ENCODE assay signal across 8 mouse cellular contexts in genomic region chr17:56819694-56820111, GRCm38 (mm10). TPM values are rescaled to one million over a fixed set of nuclear protein-coding genes. Genes with fewer than 3 reads are reported as not detected.
DNase-seq lines count a peak whose midpoint lies in the region; ATAC-seq and TF ChIP-seq lines count a peak whose summit lies in the region.

No protein-coding gene starts in this region.

- no peak overlapping the region for H3K9ac ChIP-seq in embryonic facial prominence, embryonic 12.5 days
- H3K9ac ChIP-seq in forebrain, postnatal 0 days = no peak overlapping the region
- no peak overlapping the region for H3K9ac ChIP-seq in lung, embryonic 16.5 days (ENCODE audit: low read length)
- no peak overlapping the region for H3K9ac ChIP-seq in stomach, embryonic 14.5 days (replicated peaks; ENCODE audit: low read depth, low read length)

- ATAC-seq in embryonic facial prominence, embryonic 12.5 days (ENCODE audit: insufficient number of reproducible peaks, insufficient read depth, low FRiP score, low TSS enrichment) = peak; percentile 30; the same call in 1 of the 2 replicates
- ATAC-seq in forebrain, postnatal 0 days = peak; percentile 44
- peak; percentile 90 for ATAC-seq in lung, embryonic 16.5 days (ENCODE audit: low read depth)
- peak; percentile 33 for ATAC-seq in stomach, embryonic 14.5 days (ENCODE audit: insufficient number of reproducible peaks, insufficient read depth, low FRiP score, low read depth)

- no peaks in the 10 kb centered on the region for H3K9me3 ChIP-seq in embryonic facial prominence, embryonic 12.5 days
- H3K9me3 ChIP-seq in embryonic facial prominence, embryonic 10.5 days = no peaks in the 10 kb centered on the region
- no peaks in the 10 kb centered on the region for H3K9me3 ChIP-seq in forebrain, postnatal 0 days (ENCODE audit: low read length)
- H3K9me3 ChIP-seq in lung, embryonic 16.5 days (ENCODE audit: control insufficient read depth, low read length) = no peaks in the 10 kb centered on the region
- H3K9me3 ChIP-seq in stomach, embryonic 14.5 days (ENCODE audit: control insufficient read depth, low read depth, low read length) = no peaks in the 10 kb centered on the region

- 0 out of 2 replicates have a peak, but pooled peaks cover under 1% of the 10 kb centered on the region for H3K4me1 ChIP-seq in embryonic facial prominence, embryonic 12.5 days
- peaks cover 17% of the 10 kb centered on the region for H3K4me1 ChIP-seq in embryonic facial prominence, embryonic 10.5 days
- H3K4me1 ChIP-seq in forebrain, postnatal 0 days (ENCODE audit: insufficient read depth) = peaks cover 6% of the 10 kb centered on the region
- H3K4me1 ChIP-seq in lung, embryonic 16.5 days (replicated peaks; ENCODE audit: control insufficient read depth, insufficient read depth, low read length) = no peaks in the 10 kb centered on the region
- no peaks in the 10 kb centered on the region for H3K4me1 ChIP-seq in stomach, embryonic 14.5 days (ENCODE audit: control insufficient read depth, insufficient read depth, low read length)
- no peaks in the 10 kb centered on the region for H3K4me1 ChIP-seq in kidney, adult 2 months (ENCODE audit: control insufficient read depth, insufficient read depth, low read length)

- H3K4me2 ChIP-seq in embryonic facial prominence, embryonic 12.5 days (replicated peaks) = no peak overlapping the region
- H3K4me2 ChIP-seq in forebrain, postnatal 0 days (ENCODE audit: low read depth) = no peak overlapping the region
- H3K4me2 ChIP-seq in lung, embryonic 16.5 days (ENCODE audit: low read depth, low read length) = no peak overlapping the region
- H3K4me2 ChIP-seq in stomach, embryonic 14.5 days (replicated peaks; ENCODE audit: low read depth, low read length) = no peak overlapping the region; the same call in 1 of the 2 replicates

- no peaks in the 10 kb centered on the region for H3K27me3 ChIP-seq in embryonic facial prominence, embryonic 12.5 days
- H3K27me3 ChIP-seq in embryonic facial prominence, embryonic 10.5 days (replicated peaks; ENCODE audit: low read depth, poor library complexity, severe bottlenecking) = peaks cover 8% of the 10 kb centered on the region
- no peaks in the 10 kb centered on the region for H3K27me3 ChIP-seq in forebrain, postnatal 0 days (ENCODE audit: insufficient read depth, low read length)
- H3K27me3 ChIP-seq in lung, embryonic 16.5 days (ENCODE audit: control insufficient read depth, insufficient read depth, low read depth, low read length) = no peaks in the 10 kb centered on the region
- H3K27me3 ChIP-seq in stomach, embryonic 14.5 days (ENCODE audit: control insufficient read depth, insufficient read depth, low read length) = no peaks in the 10 kb centered on the region
- H3K27me3 ChIP-seq in kidney, adult 2 months (replicated peaks; ENCODE audit: control insufficient read depth, insufficient read depth, low read length) = no peaks in the 10 kb centered on the region

- TF ChIP-seq POLR2A in kidney, adult 2 months (IDR thresholded peaks at IDR 0.05; ENCODE audit: low read depth, low read length) = no peak

- 80% methylated on average over 8 of the region's 8 CpGs for WGBS in embryonic facial prominence, embryonic 12.5 days
- WGBS in embryonic facial prominence, embryonic 10.5 days = 81% methylated on average over 8 of the region's 8 CpGs
- 62% methylated on average over 8 of the region's 8 CpGs for WGBS in forebrain, postnatal 0 days
- 47% methylated on average over 8 of the region's 8 CpGs for WGBS in lung, embryonic 16.5 days
- 59% methylated on average over 8 of the region's 8 CpGs for WGBS in stomach, embryonic 14.5 days
- 60% methylated on average over 8 of the region's 8 CpGs for whole genome bisulfite sequencing in kidney, adult 2 months

- H3K27ac ChIP-seq in embryonic facial prominence, embryonic 12.5 days = no peak overlapping the region
- H3K27ac ChIP-seq in embryonic facial prominence, embryonic 10.5 days (replicated peaks) = no peak overlapping the region
- H3K27ac ChIP-seq in forebrain, postnatal 0 days (ENCODE audit: low read depth, low read length) = no peak overlapping the region
- peak overlapping the region; percentile 32; the same call in 1 of the 2 replicates for H3K27ac ChIP-seq in lung, embryonic 16.5 days (ENCODE audit: low read length)
- H3K27ac ChIP-seq in stomach, embryonic 14.5 days (ENCODE audit: low read length) = peak overlapping the region; percentile 77; the same call in 1 of the 2 replicates
- no peak overlapping the region for H3K27ac ChIP-seq in kidney, adult 2 months (ENCODE audit: insufficient read depth, low read depth, low read length)

- no peak for TF ChIP-seq CTCF in forebrain, postnatal 0 days (IDR thresholded peaks at IDR 0.05; ENCODE audit: low read depth)
- no peak for TF ChIP-seq CTCF in kidney, adult 2 months (conservative IDR thresholded peaks at IDR 0.05; ENCODE audit: insufficient read depth, insufficient read length, low read depth, low read length)

- no peak overlapping the region for H3K4me3 ChIP-seq in embryonic facial prominence, embryonic 12.5 days
- H3K4me3 ChIP-seq in embryonic facial prominence, embryonic 10.5 days = no peak overlapping the region
- H3K4me3 ChIP-seq in forebrain, postnatal 0 days (ENCODE audit: low read depth, low read length) = no peak overlapping the region
- H3K4me3 ChIP-seq in lung, embryonic 16.5 days (ENCODE audit: low read length) = no peak overlapping the region
- no peak overlapping the region for H3K4me3 ChIP-seq in stomach, embryonic 14.5 days (ENCODE audit: low read depth, low read length)
- H3K4me3 ChIP-seq in kidney, adult 2 months (ENCODE audit: insufficient read depth, low read depth, low read length) = no peak overlapping the region

- DNase-seq in embryonic facial prominence, embryonic 10.5 days (ENCODE audit: low spot score) = no peak
- peak; percentile 74 for DNase-seq in 3134 (ENCODE audit: extremely low read depth, insufficient read length, low spot score)
- DNase-seq in forebrain, postnatal 0 days = no peak
- no peak for DNase-seq in kidney, adult 2 months
- DNase-seq in cerebellum, adult 18-20 months = no peak

- no peaks in the 10 kb centered on the region for H3K36me3 ChIP-seq in embryonic facial prominence, embryonic 12.5 days
- H3K36me3 ChIP-seq in embryonic facial prominence, embryonic 10.5 days (replicated peaks) = no peaks in the 10 kb centered on the region
- no peaks in the 10 kb centered on the region for H3K36me3 ChIP-seq in forebrain, postnatal 0 days (ENCODE audit: insufficient read depth)
- no peaks in the 10 kb centered on the region for H3K36me3 ChIP-seq in lung, embryonic 16.5 days (ENCODE audit: control insufficient read depth, insufficient read depth, low read length)
- no peaks in the 10 kb centered on the region for H3K36me3 ChIP-seq in stomach, embryonic 14.5 days (ENCODE audit: control insufficient read depth, insufficient read depth, low read length)
- H3K36me3 ChIP-seq in kidney, adult 2 months (ENCODE audit: control insufficient read depth, insufficient read depth, low read length) = no peaks in the 10 kb centered on the region

RNA-seq across cellular contexts. Expression of gene Rfx2, which starts 11.1 kb away (rescaled TPM):
- polyA plus RNA-seq in embryonic facial prominence, embryonic 12.5 days (2016; fragmentation: Nextera tagmentation; extraction: Ambion mirVana) = 5.5 and 5.7 TPM in 2 replicates
- 4.0 and 5.3 TPM in 2 replicates for polyA plus RNA-seq in embryonic facial prominence, embryonic 10.5 days (2016; fragmentation: Nextera tagmentation; extraction: Ambion mirVana)
- 2.4 and 3.6 TPM in 2 replicates for total RNA-seq in forebrain, postnatal 0 days (2014; rRNA removed)
- polyA plus RNA-seq in forebrain, postnatal 0 days (2015; fragmentation: Nextera tagmentation; extraction: Ambion mirVana) = 2.2 and 3.4 TPM in 2 replicates
- polyA plus RNA-seq in lung, embryonic 16.5 days (2015; fragmentation: Nextera tagmentation; extraction: Ambion mirVana) = 6.7 and 6.9 TPM in 2 replicates
- polyA plus RNA-seq in stomach, embryonic 14.5 days (2014; fragmentation: Nextera tagmentation; extraction: Ambion mirVana) = 6.7 TPM in 2 replicates
- 4.8 and 6.2 TPM in 2 replicates for polyA plus RNA-seq in kidney, adult 2 months (2012; rRNA removed)

RNA-seq across cellular contexts. Expression of gene Prr22, which starts 49.7 kb away (rescaled TPM):
- polyA plus RNA-seq in embryonic facial prominence, embryonic 12.5 days (2016; fragmentation: Nextera tagmentation; extraction: Ambion mirVana) = 1.4 TPM in 2 replicates
- 1.7 and 1.8 TPM in 2 replicates for polyA plus RNA-seq in embryonic facial prominence, embryonic 10.5 days (2016; fragmentation: Nextera tagmentation; extraction: Ambion mirVana)
- total RNA-seq in forebrain, postnatal 0 days (2014; rRNA removed) = 0.69 and 0.71 TPM in 2 replicates
- 0.14 and 0.25 TPM in 2 replicates for polyA plus RNA-seq in forebrain, postnatal 0 days (2015; fragmentation: Nextera tagmentation; extraction: Ambion mirVana)
- 0.84 and 1.5 TPM in 2 replicates for polyA plus RNA-seq in lung, embryonic 16.5 days (2015; fragmentation: Nextera tagmentation; extraction: Ambion mirVana)
- 1.1 and 1.6 TPM in 2 replicates for polyA plus RNA-seq in stomach, embryonic 14.5 days (2014; fragmentation: Nextera tagmentation; extraction: Ambion mirVana)
- 1.9 and 2.3 TPM in 2 replicates for polyA plus RNA-seq in kidney, adult 2 months (2012; rRNA removed)

RNA-seq across cellular contexts. Expression of gene Acsbg2, which starts 54.5 kb away (rescaled TPM):
- not detected in 2 replicates for polyA plus RNA-seq in embryonic facial prominence, embryonic 12.5 days (2016; fragmentation: Nextera tagmentation; extraction: Ambion mirVana)
- not detected in 2 replicates for polyA plus RNA-seq in embryonic facial prominence, embryonic 10.5 days (2016; fragmentation: Nextera tagmentation; extraction: Ambion mirVana)
- not detected in 2 replicates for total RNA-seq in forebrain, postnatal 0 days (2014; rRNA removed)
- not detected in 2 replicates for polyA plus RNA-seq in forebrain, postnatal 0 days (2015; fragmentation: Nextera tagmentation; extraction: Ambion mirVana)
- polyA plus RNA-seq in lung, embryonic 16.5 days (2015; fragmentation: Nextera tagmentation; extraction: Ambion mirVana) = not detected in 2 replicates
- polyA plus RNA-seq in stomach, embryonic 14.5 days (2014; fragmentation: Nextera tagmentation; extraction: Ambion mirVana) = not detected in 2 replicates
- 0.05 TPM in 2 replicates for polyA plus RNA-seq in kidney, adult 2 months (2012; rRNA removed)

RNA-seq across cellular contexts. Expression of gene Dus3l, which starts 55.1 kb away (rescaled TPM):
- 44.1 and 47.2 TPM in 2 replicates for polyA plus RNA-seq in embryonic facial prominence, embryonic 12.5 days (2016; fragmentation: Nextera tagmentation; extraction: Ambion mirVana)
- 45.0 and 45.6 TPM in 2 replicates for polyA plus RNA-seq in embryonic facial prominence, embryonic 10.5 days (2016; fragmentation: Nextera tagmentation; extraction: Ambion mirVana)
- 75.1 and 75.3 TPM in 2 replicates for total RNA-seq in forebrain, postnatal 0 days (2014; rRNA removed)
- 70.4 and 79.9 TPM in 2 replicates for polyA plus RNA-seq in forebrain, postnatal 0 days (2015; fragmentation: Nextera tagmentation; extraction: Ambion mirVana)
- 40.8 and 43.6 TPM in 2 replicates for polyA plus RNA-seq in lung, embryonic 16.5 days (2015; fragmentation: Nextera tagmentation; extraction: Ambion mirVana)
- 40.9 and 46.3 TPM in 2 replicates for polyA plus RNA-seq in stomach, embryonic 14.5 days (2014; fragmentation: Nextera tagmentation; extraction: Ambion mirVana)
- polyA plus RNA-seq in kidney, adult 2 months (2012; rRNA removed) = 43.6 and 55.2 TPM in 2 replicates

RNA-seq across cellular contexts. Expression of gene 1700061G19Rik, which starts 55.6 kb away (rescaled TPM):
- polyA plus RNA-seq in embryonic facial prominence, embryonic 12.5 days (2016; fragmentation: Nextera tagmentation; extraction: Ambion mirVana) = 0.42 and 0.51 TPM in 2 replicates
- 0.44 and 0.52 TPM in 2 replicates for polyA plus RNA-seq in embryonic facial prominence, embryonic 10.5 days (2016; fragmentation: Nextera tagmentation; extraction: Ambion mirVana)
- 0.14 TPM in 1 of 2 replicates, not detected in the other for total RNA-seq in forebrain, postnatal 0 days (2014; rRNA removed)
- 0.15 and 0.48 TPM in 2 replicates for polyA plus RNA-seq in forebrain, postnatal 0 days (2015; fragmentation: Nextera tagmentation; extraction: Ambion mirVana)
- polyA plus RNA-seq in lung, embryonic 16.5 days (2015; fragmentation: Nextera tagmentation; extraction: Ambion mirVana) = 0.43 and 0.53 TPM in 2 replicates
- 0.35 and 0.76 TPM in 2 replicates for polyA plus RNA-seq in stomach, embryonic 14.5 days (2014; fragmentation: Nextera tagmentation; extraction: Ambion mirVana)
- 0.03 and 0.07 TPM in 2 replicates for polyA plus RNA-seq in kidney, adult 2 months (2012; rRNA removed)

Comparison
In these comparisons a context has a peak if more than half of its experiments do, and no peak if none do; other contexts are left out.
1. ATAC-seq: peak in every context shown above with its lines; median percentile 90 in lung, embryonic 16.5 days; 44 in forebrain, postnatal 0 days; 33 in stomach, embryonic 14.5 days; 30 in embryonic facial prominence, embryonic 12.5 days.
2. H3K27ac ChIP-seq: peak in lung, embryonic 16.5 days (single experiment) and stomach, embryonic 14.5 days (single experiment); none in embryonic facial prominence, embryonic 12.5 days (single experiment), embryonic facial prominence, embryonic 10.5 days (single experiment), forebrain, postnatal 0 days (single experiment) and kidney, adult 2 months (single experiment).